ENCODE assay signal across 26 mouse cellular contexts in genomic region chr8:91615781-91616683, GRCm38 (mm10).
DNase-seq lines count a peak whose midpoint lies in the region; ATAC-seq and TF ChIP-seq lines count a peak whose summit lies in the region.
"Had no signal": no experiment of that assay in that cellular context is flagged by ENCODE, and none has a peak within 500 bp of the region (broad histone marks: within the 10 kb centered on the region; RNA-seq: fewer than 3 reads in every experiment).

No protein-coding gene starts in this region.

- no peak for TF ChIP-seq EP300 in stomach, postnatal 0 days (optimal IDR thresholded peaks at IDR 0.05)

- H3K27ac ChIP-seq in hindbrain, postnatal 0 days: no peak overlapping the region
- no peak overlapping the region for H3K27ac ChIP-seq in hindbrain, embryonic 16.5 days (ENCODE audit: low read depth, low read length)
- no peak overlapping the region for H3K27ac ChIP-seq in midbrain, postnatal 0 days (ENCODE audit: low read depth, low read length)
- no peak overlapping the region for H3K27ac ChIP-seq in midbrain, embryonic 10.5 days (replicated peaks)
- H3K27ac ChIP-seq in stomach, postnatal 0 days (replicated peaks): no peak overlapping the region
- no peak overlapping the region for H3K27ac ChIP-seq in thymus, adult 2 months (ENCODE audit: control insufficient read depth, insufficient read depth, low read length)
- H3K27ac ChIP-seq: forebrain, embryonic 10.5 days; hindbrain, embryonic 15.5 days; intestine, embryonic 15.5 days; limb, embryonic 13.5 days; midbrain, embryonic 15.5 days; neural tube, embryonic 13.5 days had no signal

- no peak overlapping the region for H3K9ac ChIP-seq in hindbrain, postnatal 0 days (replicated peaks; ENCODE audit: low read length)
- H3K9ac ChIP-seq in hindbrain, embryonic 16.5 days (ENCODE audit: low read depth, low read length): no peak overlapping the region
- H3K9ac ChIP-seq in midbrain, postnatal 0 days (replicated peaks; ENCODE audit: low read length, poor library complexity, severe bottlenecking): no peak overlapping the region
- no peak overlapping the region for H3K9ac ChIP-seq in stomach, postnatal 0 days (ENCODE audit: low read length)
- H3K9ac ChIP-seq: hindbrain, embryonic 15.5 days; intestine, embryonic 15.5 days; limb, embryonic 13.5 days; midbrain, embryonic 15.5 days; neural tube, embryonic 13.5 days had no signal

- peak; percentile 27 for DNase-seq in hindbrain, postnatal 0 days (ENCODE audit: low spot score)
- DNase-seq in midbrain, postnatal 0 days (ENCODE audit: low spot score): no peak
- no peak for DNase-seq in midbrain, embryonic 10.5 days (ENCODE audit: low spot score)
- no peak for DNase-seq in brain, embryonic 14.5 days (ENCODE audit: low read depth)
- DNase-seq in stomach, postnatal 0 days (ENCODE audit: low spot score): no peak
- DNase-seq in thymus, adult 2 months: no peak
- DNase-seq in heart, postnatal 25 days (ENCODE audit: low spot score): no peak
- DNase-seq: adrenal gland, postnatal 36 days; cerebellum, adult 8-10 months; cerebellum, postnatal 25 days; gastrocnemius, postnatal 14 days; heart, postnatal 14 days; kidney, adult 2 months; kidney, postnatal 10 days; layer of hippocampus, adult 9-11 months had no signal

- no peak for TF ChIP-seq POLR2A in brain, embryonic 14.5 days (IDR thresholded peaks at IDR 0.05; ENCODE audit: borderline replicate concordance, extremely low read depth, insufficient read depth, insufficient read length, poor library complexity, severe bottlenecking)
- no peak for TF ChIP-seq POLR2A in thymus, adult 2 months (IDR thresholded peaks at IDR 0.05; ENCODE audit: control insufficient read depth, extremely low read depth, insufficient read depth, low read length, poor library complexity)

- H3K36me3 ChIP-seq in hindbrain, postnatal 0 days (ENCODE audit: insufficient read depth, low read length): no peaks in the 10 kb centered on the region
- no peaks in the 10 kb centered on the region for H3K36me3 ChIP-seq in hindbrain, embryonic 16.5 days (ENCODE audit: control insufficient read depth, insufficient read depth, low read length)
- no peaks in the 10 kb centered on the region for H3K36me3 ChIP-seq in midbrain, postnatal 0 days (ENCODE audit: insufficient read depth, low read length)
- H3K36me3 ChIP-seq in midbrain, embryonic 10.5 days: no peaks in the 10 kb centered on the region
- no peaks in the 10 kb centered on the region for H3K36me3 ChIP-seq in stomach, postnatal 0 days (ENCODE audit: control insufficient read depth, insufficient read depth, low read length)
- H3K36me3 ChIP-seq in thymus, adult 2 months (ENCODE audit: control insufficient read depth, insufficient read depth, low read length): no peaks in the 10 kb centered on the region
- H3K36me3 ChIP-seq: forebrain, embryonic 10.5 days; hindbrain, embryonic 15.5 days; intestine, embryonic 15.5 days; limb, embryonic 13.5 days; midbrain, embryonic 15.5 days; neural tube, embryonic 13.5 days had no signal

- no peaks in the 10 kb centered on the region; the same call in 1 of the 2 replicates for H3K27me3 ChIP-seq in hindbrain, postnatal 0 days (ENCODE audit: insufficient read depth, low read length)
- H3K27me3 ChIP-seq in hindbrain, embryonic 16.5 days (replicated peaks; ENCODE audit: control insufficient read depth, insufficient read depth, low read length): no peaks in the 10 kb centered on the region; the same call in none of the 2 replicates
- no peaks in the 10 kb centered on the region for H3K27me3 ChIP-seq in midbrain, postnatal 0 days (ENCODE audit: insufficient read depth, low read length)
- H3K27me3 ChIP-seq in midbrain, embryonic 10.5 days (ENCODE audit: low read depth, poor library complexity, severe bottlenecking): peaks cover 27% of the 10 kb centered on the region
- no peaks in the 10 kb centered on the region for H3K27me3 ChIP-seq in stomach, postnatal 0 days (ENCODE audit: control insufficient read depth, insufficient read depth, low read length)
- no peaks in the 10 kb centered on the region for H3K27me3 ChIP-seq in thymus, adult 2 months (ENCODE audit: control insufficient read depth, insufficient read depth, low read length)
- H3K27me3 ChIP-seq: intestine, embryonic 15.5 days; Patski had no signal

- H3K4me2 ChIP-seq in hindbrain, postnatal 0 days (ENCODE audit: low read depth, low read length): no peak overlapping the region
- H3K4me2 ChIP-seq in hindbrain, embryonic 16.5 days (ENCODE audit: low read length): no peak overlapping the region
- no peak overlapping the region for H3K4me2 ChIP-seq in midbrain, postnatal 0 days (ENCODE audit: low read depth, low read length, poor library complexity, severe bottlenecking)
- H3K4me2 ChIP-seq in stomach, postnatal 0 days (replicated peaks; ENCODE audit: low read depth): no peak overlapping the region
- H3K4me2 ChIP-seq: hindbrain, embryonic 15.5 days; intestine, embryonic 15.5 days; liver, embryonic 11.5 days; midbrain, embryonic 15.5 days; neural tube, embryonic 13.5 days had no signal

- ATAC-seq in hindbrain, postnatal 0 days: no peak
- ATAC-seq in hindbrain, embryonic 16.5 days: no peak
- no peak for ATAC-seq in midbrain, postnatal 0 days (ENCODE audit: low FRiP score)
- ATAC-seq in stomach, postnatal 0 days (ENCODE audit: low FRiP score, low TSS enrichment): no peak
- ATAC-seq: forebrain, embryonic 16.5 days; intestine, embryonic 15.5 days; midbrain, embryonic 15.5 days; Patski had no signal

- H3K4me1 ChIP-seq in hindbrain, postnatal 0 days (ENCODE audit: insufficient read depth, low read length): peaks cover 12% of the 10 kb centered on the region
- H3K4me1 ChIP-seq in hindbrain, embryonic 16.5 days (ENCODE audit: control insufficient read depth, insufficient read depth, low read depth, low read length): peaks cover 29% of the 10 kb centered on the region
- peaks cover 25% of the 10 kb centered on the region; the same call in 1 of the 2 replicates for H3K4me1 ChIP-seq in midbrain, postnatal 0 days (ENCODE audit: insufficient read depth, low read length)
- peaks cover 67% of the 10 kb centered on the region for H3K4me1 ChIP-seq in midbrain, embryonic 10.5 days
- no peaks in the 10 kb centered on the region for H3K4me1 ChIP-seq in stomach, postnatal 0 days (replicated peaks; ENCODE audit: control insufficient read depth, insufficient read depth)
- H3K4me1 ChIP-seq in thymus, adult 2 months (replicated peaks; ENCODE audit: control insufficient read depth, insufficient read depth, low read length): no peaks in the 10 kb centered on the region
- H3K4me1 ChIP-seq: intestine, embryonic 15.5 days had no signal

- intact Hi-C loops in heart, postnatal 25 days (cut with DNase I): no loop called here

- no peak overlapping the region for H3K4me3 ChIP-seq in hindbrain, postnatal 0 days (ENCODE audit: low read length)
- no peak overlapping the region for H3K4me3 ChIP-seq in hindbrain, embryonic 16.5 days (ENCODE audit: low read length)
- no peak overlapping the region for H3K4me3 ChIP-seq in midbrain, postnatal 0 days (ENCODE audit: low read depth, low read length)
- H3K4me3 ChIP-seq in midbrain, embryonic 10.5 days: no peak overlapping the region
- H3K4me3 ChIP-seq in stomach, postnatal 0 days (ENCODE audit: low read depth, low read length): no peak overlapping the region
- H3K4me3 ChIP-seq in thymus, adult 2 months (ENCODE audit: control insufficient read depth, insufficient read depth, low read length): no peak overlapping the region
- H3K4me3 ChIP-seq: forebrain, embryonic 10.5 days; hindbrain, embryonic 15.5 days; intestine, embryonic 15.5 days; limb, embryonic 13.5 days; midbrain, embryonic 15.5 days; neural tube, embryonic 13.5 days had no signal

- H3K9me3 ChIP-seq in hindbrain, postnatal 0 days (ENCODE audit: low read length): no peaks in the 10 kb centered on the region
- H3K9me3 ChIP-seq in hindbrain, embryonic 16.5 days (ENCODE audit: control insufficient read depth, low read length): no peaks in the 10 kb centered on the region
- no peaks in the 10 kb centered on the region for H3K9me3 ChIP-seq in midbrain, postnatal 0 days (ENCODE audit: low read length)
- H3K9me3 ChIP-seq in midbrain, embryonic 10.5 days (replicated peaks): no peaks in the 10 kb centered on the region
- no peaks in the 10 kb centered on the region for H3K9me3 ChIP-seq in stomach, postnatal 0 days (ENCODE audit: control insufficient read depth, low read length)
- H3K9me3 ChIP-seq: forebrain, embryonic 10.5 days; G1E; hindbrain, embryonic 15.5 days; intestine, embryonic 15.5 days; limb, embryonic 13.5 days; midbrain, embryonic 15.5 days; neural tube, embryonic 13.5 days had no signal

- WGBS in hindbrain, postnatal 0 days: 74% methylated on average over 11 of the region's 11 CpGs
- 71% methylated on average over 11 of the region's 11 CpGs for WGBS in hindbrain, embryonic 16.5 days
- 82% methylated on average over 11 of the region's 11 CpGs for WGBS in midbrain, postnatal 0 days
- 84% methylated on average over 11 of the region's 11 CpGs for WGBS in midbrain, embryonic 10.5 days
- WGBS in stomach, postnatal 0 days: 85% methylated on average over 11 of the region's 11 CpGs
- 97% methylated on average over 11 of the region's 11 CpGs for WGBS in thymus, adult 2 months

- peak; percentile 47 for TF ChIP-seq CTCF in hindbrain, postnatal 0 days (IDR thresholded peaks at IDR 0.05; ENCODE audit: low read depth)
- peak; percentile 57 for TF ChIP-seq CTCF in midbrain, postnatal 0 days (IDR thresholded peaks at IDR 0.05)
- peak; percentile 15; the same call in 1 of the 2 replicates for TF ChIP-seq CTCF in brain, embryonic 14.5 days (IDR thresholded peaks at IDR 0.05; ENCODE audit: borderline replicate concordance, extremely low read depth, insufficient read depth, insufficient read length)
- TF ChIP-seq CTCF in stomach, postnatal 0 days (IDR thresholded peaks at IDR 0.05; ENCODE audit: low read depth): 0 out of 2 replicates have a peak, but pooled peaks have one; percentile 20
- no peak for TF ChIP-seq CTCF in thymus, adult 2 months (IDR thresholded peaks at IDR 0.05; ENCODE audit: borderline replicate concordance, control insufficient read depth, extremely low read depth, insufficient read depth, low read length, poor library complexity)
